In the genomic region with DNA sequence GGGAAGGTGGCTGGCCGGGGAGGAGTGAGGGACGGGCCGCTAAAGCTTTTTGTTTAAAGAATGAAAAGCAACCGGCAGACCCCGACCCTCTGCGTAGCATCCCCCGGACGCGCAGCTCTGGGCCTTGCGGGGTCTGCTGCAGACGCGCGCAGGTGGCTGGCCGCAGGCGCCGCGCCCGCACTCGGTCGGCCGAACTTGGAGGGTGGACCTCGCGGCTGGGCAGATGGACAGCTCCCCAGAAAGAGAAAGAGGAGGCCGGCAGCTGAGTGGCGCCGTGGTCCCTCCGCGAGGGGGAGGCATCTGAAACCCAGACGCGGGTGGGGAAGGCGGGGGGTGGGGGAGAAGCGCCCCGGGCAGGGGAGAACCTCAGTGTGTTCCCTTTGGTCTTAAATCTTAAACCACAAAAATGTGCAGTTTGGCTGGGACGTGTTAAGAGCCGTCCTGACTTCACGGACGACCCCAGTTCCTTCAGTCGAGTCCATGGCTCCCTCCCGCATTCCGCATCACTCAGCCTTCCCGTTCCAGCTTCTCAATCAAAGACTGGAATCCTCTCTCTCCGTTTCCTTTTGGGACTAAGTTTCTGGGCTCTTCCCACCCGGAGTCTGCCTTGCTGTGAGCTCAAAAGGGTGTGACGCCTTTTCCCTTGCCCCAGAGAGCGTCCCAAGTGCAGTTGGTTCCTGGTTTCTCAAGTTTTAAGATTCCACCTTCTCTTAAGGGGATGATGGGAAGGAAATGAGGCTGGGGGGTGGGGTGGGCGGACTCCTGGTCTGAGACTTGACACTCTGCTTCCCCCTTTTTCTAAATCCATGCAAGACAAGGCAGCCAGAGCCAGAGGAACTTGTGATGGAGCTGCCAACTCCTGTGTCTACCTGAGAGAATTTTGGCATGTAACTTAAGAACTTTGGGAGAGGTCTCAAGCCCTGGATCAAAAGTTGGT, we compare ENCODE assay signal across 8 mouse cellular contexts. TPM values are rescaled to one million over a fixed set of nuclear protein-coding genes. Genes with fewer than 3 reads are reported as not detected.
DNase-seq lines count a peak whose midpoint lies in the region; ATAC-seq and TF ChIP-seq lines count a peak whose summit lies in the region.

No protein-coding gene starts in this region.

- peak; percentile 66 for DNase-seq in adipocyte (ENCODE audit: low spot score)
- DNase-seq in cerebellum, adult 9-10 months, result peak; percentile 61
- peak; percentile 43 for DNase-seq in gastrocnemius, adult 18-20 months (ENCODE audit: low spot score)
- peak; percentile 39 to 43 for DNase-seq in left cerebral cortex, adult 2 months (ENCODE audit: extremely low spot score in 1 of 2, low spot score in 2 of 2)
- peak; percentile 35 for DNase-seq in skeletal muscle tissue, adult 2 months (ENCODE audit: low read depth, low spot score)

- intact Hi-C loops in left cerebral cortex, adult 2 months (cut with DNase I), result loop anchor here (2.0 to 5.0 kb wide), 5 partner anchors 78 to 224 kb away; no protein-coding TSS in a partner anchor

- no peaks in the 10 kb centered on the region for H3K27me3 ChIP-seq in hindbrain, embryonic 13.5 days
- H3K27me3 ChIP-seq in megakaryocyte, embryonic 14.5 days (replicated peaks), result peaks cover 76% of the 10 kb centered on the region

- peak; percentile 52; the same call in 1 of the 2 replicates for ATAC-seq in hindbrain, embryonic 13.5 days (ENCODE audit: low FRiP score)
- ATAC-seq in CD4-positive, CD25-positive, alpha-beta regulatory T cell, adult 4 months, result no peak

- no peaks in the 10 kb centered on the region for H3K36me3 ChIP-seq in hindbrain, embryonic 13.5 days
- no peaks in the 10 kb centered on the region for H3K36me3 ChIP-seq in megakaryocyte, embryonic 14.5 days (replicated peaks; ENCODE audit: low read length)

- peak overlapping the region; percentile 93 for H3K27ac ChIP-seq in hindbrain, embryonic 13.5 days
- H3K27ac ChIP-seq in left cerebral cortex, adult 2 months, result peak overlapping the region; percentile 83

- H3K4me3 ChIP-seq in hindbrain, embryonic 13.5 days, result peak overlapping the region; percentile 71
- peak overlapping the region; percentile 93 for H3K4me3 ChIP-seq in left cerebral cortex, adult 2 months
- peak overlapping the region; percentile 90 for H3K4me3 ChIP-seq in megakaryocyte, embryonic 14.5 days (replicated peaks)

- TF ChIP-seq CTCF in left cerebral cortex, adult 2 months (IDR thresholded peaks at IDR 0.05), result peak; percentile 6

- peaks cover 46% of the 10 kb centered on the region for H3K4me1 ChIP-seq in hindbrain, embryonic 13.5 days (replicated peaks)
- H3K4me1 ChIP-seq in megakaryocyte, embryonic 14.5 days, result peaks cover 14% of the 10 kb centered on the region

- peak overlapping the region; percentile 92 for H3K4me2 ChIP-seq in hindbrain, embryonic 13.5 days

- H3K9me3 ChIP-seq in hindbrain, embryonic 13.5 days, result no peaks in the 10 kb centered on the region
- no peaks in the 10 kb centered on the region for H3K9me3 ChIP-seq in megakaryocyte, embryonic 14.5 days

- H3K9ac ChIP-seq in hindbrain, embryonic 13.5 days, result peak overlapping the region; percentile 96

- under 1% methylated on average over 46 of the region's 46 CpGs for WGBS in hindbrain, embryonic 13.5 days

RNA-seq across cellular contexts. Expression of a gene that starts 1.1 kb away (rescaled TPM):
- 1 to 10 TPM; 4.2 to 5.2 TPM for total RNA-seq in gastrocnemius, adult 18-20 months (2021)
- polyA plus RNA-seq in hindbrain, embryonic 13.5 days (2015; fragmentation: Nextera tagmentation; extraction: Ambion mirVana), result 13.3 and 13.5 TPM in 2 replicates
- 10 to 100 TPM; 41.8 to 42.0 TPM for total RNA-seq in left cerebral cortex, adult 2 months (2021)
- not detected in 2 replicates for polyA plus RNA-seq in megakaryocyte, embryonic 14.5 days (2012; ENCODE audit: insufficient read depth, low replicate concordance)
- under 1 TPM; 0.36 to 0.49 TPM for polyA plus RNA-seq in CD4-positive, CD25-positive, alpha-beta regulatory T cell, adult 4 months (2017; shearing (Covaris generic))
